Mouse (Mus musculus) gastrocnemius, postnatal 25 days (tissue): ENCODE measurements around the gene Oas1d. TPM values are rescaled to one million over a fixed set of nuclear protein-coding genes. Genes with fewer than 3 reads are reported as not detected.

ENCODE experiments used
- total RNA-seq, 2 experiments: library from RNA; stranded (reverse); gene quantifications; 1 replicate in 1 of 2; 2 replicates in 1 of 2; pipeline ENCODE4 v1.2.3; 2021

The Oas1d gene
- total RNA-seq, 2 experiments from 2014 or later, result not detected

Other genes with a start within 250 kb of the Oas1d start
- gene Dtx1, start 202.6 kb upstream of the Oas1d start, total RNA-seq, result under 1 TPM; 0.61 to 0.91 TPM
- gene Oas2, start 164.7 kb upstream of the Oas1d start, total RNA-seq, result under 1 TPM; 0.21 to 0.28 TPM
- not detected for gene Oas3, start 136.9 kb upstream of the Oas1d start, total RNA-seq
- gene Oas1e, start 119.0 kb upstream of the Oas1d start, total RNA-seq, result not detected
- not detected for gene Oas1c, start 102.0 kb upstream of the Oas1d start, total RNA-seq
- not detected for gene Oas1f, start 67.2 kb upstream of the Oas1d start, total RNA-seq
- gene Oas1h, start 53.1 kb upstream of the Oas1d start, total RNA-seq, result not detected
- gene Oas1g, start 26.9 kb upstream of the Oas1d start, total RNA-seq, result not detected
- under 1 TPM in 1 of 2 experiments, not detected in 1; 0.24 TPM for gene Oas1a, start 7.0 kb upstream of the Oas1d start, total RNA-seq
- under 1 TPM in 1 of 2 experiments, not detected in 1; 0.11 TPM for gene Rph3a, start 95.6 kb downstream of the Oas1d start, total RNA-seq